Mouse (Mus musculus) bone marrow, adult 2 months (tissue): ENCODE measurements around the gene 4930432K21Rik. TPM values are rescaled to one million over a fixed set of nuclear protein-coding genes. Genes with fewer than 3 reads are reported as not detected.
A peak's percentile ranks its signal among the peaks of the same experiment; 100 is the strongest.

Source experiments
- H3K27ac ChIP-seq: fragments of 200-500 bp; 2 replicates; pipeline ENCODE4 v1.5.1; 2012; ENCODE audit warnings: low read depth, mild to moderate bottlenecking, control low read depth, inconsistent platforms, low read length; ENCODE audit not compliant: control insufficient read depth, poor library complexity, insufficient read depth
- H3K4me1 ChIP-seq: fragments of 200-500 bp; 2 replicates; pipeline ENCODE4 v1.6.1; 2011; ENCODE audit warnings: low read length; ENCODE audit not compliant: control insufficient read depth, insufficient read depth
- H3K4me3 ChIP-seq: fragments of 200-500 bp; replicated peaks from 2 replicates; pipeline ENCODE3; 2011; ENCODE audit warnings: mild to moderate bottlenecking, low read depth, low read length, control low read depth; ENCODE audit not compliant: control insufficient read depth
- CTCF ChIP-seq: fragments of 200-500 bp; IDR thresholded peaks from 2 replicates; pipeline ENCODE4 v1.5.1; 2011; ENCODE audit warnings: low read length, control low read depth; ENCODE audit not compliant: control insufficient read depth, insufficient read depth
- POLR2A ChIP-seq: fragments of 200-500 bp; IDR thresholded peaks from 2 replicates; pipeline ENCODE4 v1.6.1; 2011; ENCODE audit warnings: low read depth, mild to moderate bottlenecking, control low read depth, low read length, borderline replicate concordance; ENCODE audit not compliant: control insufficient read depth
- WGBS: fragments of 180-500 bp; shearing (Covaris S2); methylation state at CpG from one replicate; pipeline ENCODE4 v1.1.7; 2018; 5-methylcytosine and 5-hydroxymethylcytosine counted together
- polyA plus RNA-seq: library from polyadenylated mRNA; stranded (reverse); fragments of >200 nt; gene quantifications from 2 replicates; pipeline ENCODE4 v1.2.4, GENCODE M21; 2011; ENCODE audit warnings: low replicate concordance; ENCODE audit not compliant: missing spikeins, insufficient read depth, insufficient read length

Gene 4930432K21Rik
- polyA plus RNA-seq, 1 experiment = not detected

- Histone ChIP-seq H3K27ac (no peak overlapping the region; the same call in 1 of the 2 replicates), H3K4me3 (peak overlapping the region; percentile 59), H3K4me1 (no peaks in the 10 kb centered on the region; the same call in 1 of the 2 replicates)
- TF ChIP-seq POLR2A (no peak), CTCF (no peak)
- WGBS = under 1% methylated on average over 86 of the region's 87 CpGs
These were observed 35.6 kb downstream of the 4930432K21Rik start for GRCm38 (mm10) chr8:84183261-84184084.

GRCm38 (mm10) chr8:84184085-84185043 is 36.5 kb downstream of the 4930432K21Rik start:
- H3K4me3 ChIP-seq = peak overlapping the region; percentile 48
- no peaks in the 10 kb centered on the region; the same call in 1 of the 2 replicates for H3K4me1 ChIP-seq
- WGBS = 19% methylated on average over 21 of the region's 21 CpGs
- TF ChIP-seq CTCF = no peak
- TF ChIP-seq POLR2A = no peak
- no peak overlapping the region for H3K27ac ChIP-seq

DNA sequence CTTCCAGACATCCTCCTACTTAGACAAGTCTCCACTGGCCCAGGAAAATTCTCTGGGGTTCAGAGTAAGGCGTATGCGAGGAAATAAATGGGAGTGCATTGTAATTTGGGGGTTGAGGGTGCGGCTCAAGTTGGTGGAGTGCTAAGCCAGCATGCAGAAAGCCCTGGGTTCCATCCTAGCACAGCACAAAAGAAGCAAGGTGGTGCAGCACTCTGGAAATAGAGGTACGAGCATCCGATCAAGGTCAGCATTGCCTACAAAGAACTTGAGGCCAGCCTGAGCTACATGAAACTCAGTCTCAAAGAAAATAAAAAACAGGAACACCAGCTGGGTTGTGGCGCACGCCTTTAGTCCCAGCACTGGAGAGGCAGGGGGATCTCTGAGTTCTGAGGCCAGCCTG is 37.3 kb downstream of the 4930432K21Rik start, which contains the start of gene Nanos3:
Gene Nanos3 (minus strand): TSS at position 101 of the 400 bp plus-strand sequence.
- H3K4me3 ChIP-seq = peak within 1 kb of the TSS; percentile 48
- whole genome bisulfite sequencing = 88% methylated on average over 7 of the region's 7 CpGs
- TF ChIP-seq POLR2A (no peak), CTCF (no peak)
- no peak within 1 kb of the TSS for H3K27ac ChIP-seq
- no peaks in the 10 kb centered on the region; the same call in 1 of the 2 replicates for H3K4me1 ChIP-seq

DNA sequence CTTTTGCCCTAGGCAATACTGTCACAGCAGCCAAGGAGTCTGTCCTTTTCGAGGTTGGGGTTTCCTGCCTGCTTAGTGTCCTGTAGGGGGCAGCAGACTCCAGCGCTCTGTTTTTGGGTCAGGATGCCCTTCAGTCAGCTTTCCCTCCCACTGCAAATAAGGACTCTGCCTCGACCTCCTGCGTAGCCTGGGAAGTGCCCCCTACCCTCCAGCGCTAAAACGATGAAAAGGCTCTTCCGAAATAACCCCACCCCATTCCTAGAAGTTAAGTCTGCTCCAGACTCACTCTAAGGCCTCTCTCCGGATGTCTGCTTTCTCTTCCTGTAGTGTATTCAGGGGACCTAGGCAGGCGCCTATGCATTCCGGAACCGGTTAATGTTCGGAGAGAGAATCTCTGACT is 38.7 kb downstream of the 4930432K21Rik start:
- TF ChIP-seq POLR2A (no peak), CTCF (peak; percentile 96)
- Histone ChIP-seq H3K27ac (peak overlapping the region; percentile 18), H3K4me3 (peak overlapping the region; percentile 61), H3K4me1 (no peaks in the 10 kb centered on the region; the same call in 1 of the 2 replicates)
- under 1% methylated on average over 12 of the region's 12 CpGs for WGBS

DNA sequence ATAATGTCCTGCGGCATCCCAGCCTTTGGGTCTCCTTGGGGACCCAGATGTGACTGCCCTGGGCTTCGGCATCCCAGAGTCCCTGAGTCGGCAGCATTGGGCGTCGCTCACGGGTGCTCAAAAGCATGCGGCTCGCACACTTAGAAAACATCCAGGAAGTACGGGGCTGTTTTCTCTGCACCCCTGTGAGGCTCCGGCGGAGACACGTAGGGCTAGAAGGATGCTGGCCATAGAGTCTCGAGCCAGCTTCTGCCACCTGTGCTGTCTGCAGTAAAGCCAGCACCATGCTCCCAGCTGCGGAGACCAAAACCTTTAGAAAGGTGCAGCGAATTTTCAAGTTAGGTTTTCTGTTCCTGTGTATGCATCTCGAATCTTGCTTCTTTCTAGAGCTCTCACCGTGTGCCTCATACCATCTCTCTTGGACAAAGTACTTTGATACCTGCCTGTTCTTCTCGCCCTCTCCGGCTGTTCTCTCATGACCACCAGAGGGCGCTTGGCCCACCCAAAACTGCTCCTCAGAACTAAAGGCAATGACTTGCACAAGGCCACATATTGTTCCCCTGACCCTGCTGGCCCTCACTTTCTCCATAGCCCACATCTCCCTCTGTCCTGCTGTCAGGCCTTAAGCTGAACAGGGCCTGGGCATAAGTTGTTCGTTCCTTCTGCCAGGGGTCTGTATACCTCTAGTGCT is 39.4 kb downstream of the 4930432K21Rik start:
- 2% methylated on average over 21 of the region's 21 CpGs for WGBS
- no peaks in the 10 kb centered on the region; the same call in 1 of the 2 replicates for H3K4me1 ChIP-seq
- peak overlapping the region; percentile 18 for H3K27ac ChIP-seq

DNA sequence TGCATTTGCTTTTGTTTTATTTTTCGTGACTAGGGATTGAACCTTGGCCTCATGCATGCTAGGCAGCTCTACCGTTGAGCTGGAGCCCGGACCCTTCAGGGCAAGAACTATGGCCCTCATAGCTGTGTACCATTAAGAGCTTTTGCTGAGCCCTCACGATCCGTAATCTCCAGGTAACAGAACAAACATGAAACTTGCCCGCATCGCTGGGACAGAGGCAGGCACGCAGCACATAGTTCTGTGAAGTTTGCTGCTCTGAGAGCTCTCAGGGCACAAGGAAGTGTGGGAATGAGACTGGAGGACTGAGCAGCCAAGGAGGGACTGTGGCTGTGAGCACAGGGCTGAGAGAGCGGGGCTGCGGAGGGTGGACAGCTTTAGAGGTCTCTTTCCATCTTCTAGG is 40.8 kb downstream of the 4930432K21Rik start:
- WGBS = 91% methylated on average over 10 of the region's 10 CpGs
- no peak overlapping the region for H3K27ac ChIP-seq
- H3K4me3 ChIP-seq = no peak overlapping the region
- no peak for TF ChIP-seq POLR2A
- TF ChIP-seq CTCF = no peak
- no peaks in the 10 kb centered on the region; the same call in 1 of the 2 replicates for H3K4me1 ChIP-seq

More for the DNA sequence above, 39.4 kb downstream of the 4930432K21Rik start:
- TF ChIP-seq POLR2A (no peak), CTCF (peak; percentile 94)
- H3K4me3 ChIP-seq = peak overlapping the region; percentile 61

DNA sequence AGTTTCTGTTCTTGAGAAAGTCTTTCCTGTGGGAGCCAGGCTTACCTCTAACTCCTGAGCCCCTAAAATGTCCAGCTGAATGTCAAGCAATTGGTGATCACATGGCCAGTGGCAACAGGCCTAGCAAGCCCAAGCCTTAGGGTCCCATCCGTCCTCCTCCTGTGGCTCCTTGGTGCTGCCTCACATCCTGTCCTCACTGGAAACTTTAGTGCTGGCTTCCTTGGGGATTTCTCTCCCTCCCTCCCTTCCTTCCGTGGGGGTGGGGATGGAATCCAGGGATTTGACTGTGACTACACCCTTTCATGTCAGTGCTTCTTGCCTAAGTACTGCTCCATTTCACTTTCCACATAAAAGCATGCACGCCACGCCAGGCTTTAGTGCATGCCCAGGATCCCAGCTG is 41.8 kb downstream of the 4930432K21Rik start:
- WGBS = 73% methylated on average over 4 of the region's 4 CpGs
- H3K4me1 ChIP-seq = no peaks in the 10 kb centered on the region; the same call in 1 of the 2 replicates
- no peak overlapping the region for H3K4me3 ChIP-seq
- TF ChIP-seq POLR2A (no peak), CTCF (no peak)
- no peak overlapping the region for H3K27ac ChIP-seq
